Mouse (Mus musculus) T-helper 2 cell (primary cell): Measurements from ENCODE around the gene Bcl7c.

ENCODE experiments used
- in situ Hi-C: fragments of 300-600 bp; cut with MboI, MseI; formaldehyde crosslinking; loops from one replicate; pipeline ENCODE4 v1.15.1; 2025; ENCODE audit warnings: high pct_unique_total_duplicates

Gene Bcl7c

DNA sequence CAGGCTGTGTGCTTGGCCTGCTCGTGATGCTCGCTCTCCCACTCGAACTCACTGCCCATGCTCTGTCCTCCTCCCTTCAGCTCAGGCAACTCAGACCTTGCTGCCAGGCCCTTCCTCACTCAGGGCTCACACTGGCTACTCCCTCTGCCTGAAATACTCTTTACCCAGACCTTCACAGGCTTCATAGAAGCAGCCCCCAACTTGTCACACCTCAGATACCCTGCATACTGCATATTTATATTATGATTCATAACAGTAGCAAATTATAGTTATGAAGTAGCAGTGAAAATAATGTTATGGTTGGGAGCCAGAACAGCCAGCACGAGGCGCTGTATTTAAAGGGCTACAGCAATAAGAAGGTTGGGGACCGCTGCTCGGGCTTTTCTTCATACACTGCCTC is 19.8 kb downstream of the Bcl7c start:
- in situ Hi-C loops, result no loop called here

DNA sequence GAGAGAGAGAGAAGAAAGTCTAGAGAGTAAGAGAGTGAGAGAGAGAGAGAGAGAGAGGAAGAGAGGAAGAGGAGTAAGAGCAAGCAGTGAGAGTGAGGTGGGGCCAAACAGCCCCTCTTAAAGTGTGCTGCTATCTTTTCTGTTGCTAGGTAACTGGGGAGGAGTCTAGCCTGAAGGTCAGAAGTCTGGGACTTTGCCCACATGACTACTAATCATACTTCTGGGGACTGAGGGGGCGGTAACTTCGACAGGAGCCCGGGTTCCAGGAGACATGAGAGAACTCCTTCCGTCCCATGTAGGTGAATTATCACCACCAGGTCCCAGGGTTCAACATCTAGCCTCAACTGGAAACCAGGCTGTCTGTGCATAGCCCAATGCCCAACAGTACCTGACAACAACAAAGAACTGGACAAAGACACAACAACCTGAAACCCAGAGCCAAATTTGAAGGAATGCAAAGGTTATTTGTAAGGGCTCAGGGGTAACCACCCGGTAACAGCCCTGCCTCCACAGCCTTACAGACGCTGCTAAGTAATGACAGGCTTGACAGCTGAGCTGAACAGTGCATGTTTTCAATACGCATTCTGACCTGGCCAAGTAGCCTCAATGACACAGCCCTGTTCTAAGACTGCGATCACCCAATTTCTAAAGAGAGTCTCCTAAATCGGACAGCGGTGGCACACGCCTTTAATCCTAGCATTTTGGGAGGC is 21.8 kb downstream of the Bcl7c start:
- in situ Hi-C loops, result no loop called here

DNA sequence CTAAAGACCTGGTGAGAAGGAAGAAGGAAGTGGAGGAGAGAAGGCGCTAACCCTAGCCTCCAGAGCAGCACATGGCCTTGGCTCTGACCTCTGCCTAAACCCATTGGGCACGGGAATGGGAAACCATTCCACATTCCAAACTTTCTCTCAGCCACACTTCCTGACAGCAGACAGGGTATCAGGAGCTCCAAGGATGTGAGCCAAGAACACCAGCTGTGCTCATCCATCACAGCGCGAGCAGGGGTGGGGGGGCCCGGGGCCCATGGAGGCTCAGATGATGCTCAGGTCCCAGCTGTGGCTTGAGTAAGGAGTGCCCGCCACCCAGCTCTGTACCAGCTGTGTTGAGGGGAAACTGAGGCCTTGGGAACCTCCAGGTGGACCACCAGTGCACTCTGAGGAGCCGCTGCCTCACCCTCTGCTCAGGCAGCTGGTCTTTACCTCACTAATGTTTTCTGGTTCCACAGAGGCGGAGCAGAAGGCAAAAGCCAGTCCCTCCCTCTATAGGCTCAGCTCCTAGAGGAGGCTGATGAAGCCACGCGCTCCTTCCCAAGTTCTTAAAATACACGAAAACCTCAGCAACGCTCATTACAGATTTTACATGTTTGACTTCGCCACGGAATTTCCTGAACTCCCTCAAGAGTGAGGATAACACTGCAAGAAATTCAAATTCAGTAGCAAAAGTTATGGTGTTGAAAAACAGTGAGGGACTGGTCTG is 23.3 kb downstream of the Bcl7c start:
- in situ Hi-C loops, result no loop called here

DNA sequence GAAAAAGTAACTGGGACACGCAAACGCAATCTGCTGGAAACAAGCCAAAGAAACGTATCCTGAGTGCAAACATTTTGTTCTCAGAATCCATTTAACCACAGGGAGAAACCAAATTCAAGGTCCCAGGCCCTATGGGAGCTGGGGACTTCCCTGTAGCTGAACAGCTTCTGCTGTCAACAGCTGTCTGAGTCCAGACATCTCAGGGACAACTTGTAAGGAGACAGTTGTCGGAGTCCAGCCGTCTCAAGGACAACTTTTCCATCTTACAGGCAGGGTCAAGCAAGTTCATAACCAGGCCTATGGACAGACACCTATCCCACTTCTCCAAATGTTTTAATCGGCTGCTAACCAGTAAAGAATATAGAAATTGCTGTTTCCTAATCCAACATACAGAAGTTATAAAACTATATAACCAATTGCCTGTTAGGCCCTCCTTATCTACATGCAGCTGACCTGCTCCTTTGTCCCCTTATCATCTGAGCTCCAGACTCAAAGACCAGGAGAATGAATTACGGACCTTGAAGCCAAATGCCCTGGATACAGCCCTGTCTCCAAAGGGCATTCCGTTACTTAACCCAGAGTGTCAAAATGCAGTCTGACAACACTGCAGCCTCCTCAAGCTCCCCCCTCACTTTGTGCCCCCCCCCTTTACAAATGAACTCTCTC is 26.7 kb downstream of the Bcl7c start:
- in situ Hi-C loops, result no loop called here

DNA sequence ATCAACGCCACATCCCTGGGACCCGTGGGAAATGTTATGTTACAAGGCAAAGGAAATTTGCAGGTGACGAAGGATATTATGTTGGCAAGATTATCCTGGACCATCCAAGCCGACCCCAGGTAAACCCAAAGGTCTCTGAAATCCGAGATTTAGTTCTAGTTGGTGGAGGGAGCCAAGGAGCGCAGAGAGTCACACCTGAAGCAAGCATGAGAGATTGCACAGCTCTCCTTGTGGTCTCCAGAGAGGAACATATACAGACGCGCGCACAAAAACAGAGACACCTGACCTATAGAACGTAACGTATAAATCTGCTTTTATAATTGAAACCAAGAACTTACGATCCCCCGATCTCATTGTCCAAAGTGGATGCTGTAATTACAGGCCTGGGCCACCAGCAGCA is 28.2 kb downstream of the Bcl7c start:
- in situ Hi-C loops, result no loop called here

DNA sequence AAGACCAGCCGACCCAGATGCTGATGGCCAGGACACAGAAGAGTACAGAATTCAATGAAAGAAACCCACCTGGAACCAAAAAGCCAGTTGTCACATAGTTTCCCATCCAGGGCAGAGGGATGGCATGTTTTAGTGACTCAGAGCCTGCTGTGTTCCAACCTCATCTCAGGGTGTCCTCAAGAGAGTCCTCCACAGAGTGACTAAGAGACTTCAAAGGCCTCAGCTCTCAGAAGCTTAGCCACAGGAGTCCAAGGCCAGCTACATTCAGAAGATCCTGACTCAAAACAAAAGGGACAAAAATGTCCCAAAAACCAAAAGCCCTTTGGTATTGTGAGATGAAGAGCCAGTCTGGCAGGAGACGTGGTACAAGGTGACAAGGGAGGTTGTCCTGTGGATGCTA is 29.9 kb downstream of the Bcl7c start:
- in situ Hi-C loops, result no loop called here

DNA sequence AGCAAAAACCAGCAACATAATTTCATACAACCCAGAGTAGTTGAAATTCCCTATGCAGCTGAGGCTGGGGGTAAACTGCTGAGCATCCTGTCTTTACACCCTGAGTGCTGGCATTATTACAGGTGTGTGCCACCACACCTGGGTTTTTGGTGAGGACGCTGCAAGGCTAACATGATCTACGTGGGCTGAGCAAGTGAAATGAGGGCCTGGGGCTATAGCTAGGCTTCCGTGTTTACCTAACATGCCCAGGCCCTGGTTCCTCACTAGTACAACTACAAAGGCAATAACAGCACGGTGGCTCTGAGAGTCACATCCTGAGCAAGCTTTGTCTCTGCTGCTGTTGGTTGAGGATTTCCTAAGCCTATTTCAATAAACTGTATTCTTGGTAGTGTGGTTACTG is 31.1 kb downstream of the Bcl7c start:
- in situ Hi-C loops, result no loop called here

DNA sequence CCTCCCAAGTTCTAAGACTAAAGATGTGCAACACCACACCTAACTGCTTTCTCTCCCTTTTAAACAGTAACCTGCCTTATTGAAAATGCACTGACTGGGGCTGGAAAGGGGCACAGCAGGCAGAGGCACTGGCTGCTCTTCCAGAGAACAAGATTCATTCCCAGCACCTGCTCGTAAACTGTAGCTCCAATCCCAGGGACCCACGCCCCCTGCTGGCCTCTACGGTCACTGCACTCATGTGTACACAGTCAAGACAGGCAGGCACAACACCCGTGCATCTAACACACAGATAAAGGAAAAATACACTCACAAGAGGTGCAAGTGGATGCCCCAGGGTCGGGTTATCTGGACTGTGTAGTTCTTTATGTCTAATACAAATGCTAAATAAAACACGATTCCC is 31.7 kb downstream of the Bcl7c start:
- in situ Hi-C loops, result no loop called here

DNA sequence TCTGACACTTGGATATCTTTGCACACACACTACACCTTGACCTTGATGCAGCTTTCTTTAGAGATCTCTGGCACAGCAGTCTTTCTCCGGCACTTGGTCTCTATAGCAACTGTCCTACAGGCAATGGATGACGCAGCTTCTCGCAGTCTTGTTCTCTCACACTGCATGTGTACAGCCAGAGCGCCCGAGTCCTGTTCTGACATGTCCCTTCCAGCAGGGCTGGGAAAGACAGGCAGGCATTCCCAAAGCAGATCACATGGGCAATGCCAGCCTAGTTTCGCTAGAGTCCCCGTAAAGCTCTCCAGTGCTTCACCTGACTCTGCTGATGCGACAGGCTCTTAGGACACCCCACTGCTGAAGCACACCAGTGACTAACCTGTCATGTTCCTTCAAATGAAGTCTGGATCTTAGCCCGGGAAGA is 33.3 kb downstream of the Bcl7c start:
- in situ Hi-C loops, result no loop called here

DNA sequence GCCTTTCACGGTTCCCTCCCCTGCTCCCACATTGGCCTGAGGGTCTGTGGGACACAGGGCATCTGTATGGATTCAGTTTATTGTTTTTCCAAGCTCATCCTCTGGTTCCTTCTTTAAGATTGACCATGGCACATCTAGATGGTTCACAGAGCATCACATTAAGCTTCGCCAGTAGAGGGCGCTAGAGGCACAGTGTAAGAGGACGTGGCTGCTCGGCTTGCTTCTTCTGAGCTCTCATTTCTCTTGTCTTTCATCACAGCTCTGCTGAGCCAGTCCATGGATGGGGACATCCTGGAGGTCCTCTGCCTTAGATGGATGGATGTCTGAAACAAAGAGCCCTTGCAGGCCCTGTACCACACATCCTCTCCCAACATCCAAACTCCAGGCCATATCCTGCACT is 33.8 kb downstream of the Bcl7c start:
- in situ Hi-C loops, result no loop called here

DNA sequence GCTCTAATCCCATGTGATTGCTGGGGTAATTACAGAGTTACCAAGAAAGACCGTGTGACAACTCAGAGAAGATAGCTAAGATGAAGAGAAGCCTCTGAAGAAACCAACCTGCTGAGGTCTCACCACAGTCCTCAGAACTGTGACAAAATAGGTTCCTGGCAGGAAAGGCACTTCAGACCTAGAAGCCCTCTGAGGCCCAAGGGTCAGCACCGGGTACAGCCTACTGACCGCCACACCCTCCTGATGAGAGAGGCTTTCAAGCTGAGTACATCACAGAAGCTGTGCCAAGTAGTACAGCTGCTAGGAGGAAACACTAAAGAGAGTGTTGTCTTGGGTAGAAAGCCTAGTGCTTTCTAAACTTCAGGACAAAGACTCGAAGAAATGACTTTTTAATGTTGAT is 36.0 kb downstream of the Bcl7c start:
- in situ Hi-C loops, result no loop called here

DNA sequence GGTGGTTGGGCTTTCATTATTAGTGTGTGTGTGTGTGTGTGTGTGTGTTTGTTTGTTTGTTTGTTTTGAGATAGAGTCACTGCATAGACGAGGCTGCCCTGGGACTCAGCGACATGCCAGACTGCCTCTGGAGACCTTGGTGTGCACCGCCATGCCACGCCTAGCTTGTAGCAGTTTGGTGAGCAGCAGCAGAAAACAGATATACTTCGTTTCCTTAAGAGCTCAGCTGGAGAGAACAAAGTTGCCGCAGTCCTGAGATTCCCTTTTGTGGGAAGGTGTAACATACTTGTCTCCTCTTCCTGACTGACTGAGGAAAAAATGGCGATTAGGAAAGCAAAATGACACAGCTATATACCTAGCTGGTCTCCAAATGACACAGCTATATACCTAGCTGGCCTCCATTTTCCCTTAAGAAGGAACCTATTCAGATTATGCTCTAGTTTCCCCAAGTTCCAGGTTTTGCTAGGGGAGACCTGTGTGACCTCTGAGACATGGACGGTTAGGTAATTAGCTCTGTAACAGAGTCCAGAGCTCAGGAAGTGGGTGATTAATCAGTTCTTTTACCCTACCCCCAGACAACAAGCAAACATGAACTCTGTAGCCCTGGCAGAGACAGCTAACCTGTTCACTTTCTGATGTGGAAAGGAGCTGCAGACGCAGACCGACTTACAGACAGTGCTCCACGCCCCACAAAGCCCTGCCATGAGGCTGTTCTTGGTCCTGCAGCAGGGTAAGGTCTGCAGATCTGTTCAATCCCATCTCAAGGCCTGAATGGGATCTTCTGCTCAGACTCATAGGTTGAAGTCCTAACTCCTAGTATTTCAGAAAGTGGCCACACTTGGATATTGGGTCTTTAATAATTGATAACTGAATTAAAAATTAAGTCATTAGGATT is 36.6 kb downstream of the Bcl7c start:
- in situ Hi-C loops, result no loop called here

DNA sequence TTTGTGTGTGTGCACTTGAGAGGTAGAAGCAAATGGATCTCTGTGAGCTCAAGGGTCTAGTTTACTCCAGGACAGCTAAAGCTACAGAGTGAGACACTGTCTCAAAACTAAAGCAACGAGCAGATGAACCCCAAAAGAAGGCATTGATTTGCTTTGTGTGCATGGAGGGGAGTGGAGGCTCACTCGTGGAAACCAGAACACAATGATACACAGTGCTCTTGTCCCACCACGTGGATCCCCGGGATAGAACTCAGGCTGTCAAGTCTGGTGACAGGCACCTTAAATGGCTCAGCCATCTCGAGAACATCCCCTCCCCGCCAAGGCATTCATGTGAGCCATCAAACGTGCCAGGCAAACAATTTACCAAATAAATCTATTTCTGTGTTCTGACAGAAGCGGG is 41.6 kb downstream of the Bcl7c start:
- in situ Hi-C loops, result loop anchor here (10.0 kb wide), 1 partner anchor 88 kb away; no protein-coding TSS in a partner anchor

DNA sequence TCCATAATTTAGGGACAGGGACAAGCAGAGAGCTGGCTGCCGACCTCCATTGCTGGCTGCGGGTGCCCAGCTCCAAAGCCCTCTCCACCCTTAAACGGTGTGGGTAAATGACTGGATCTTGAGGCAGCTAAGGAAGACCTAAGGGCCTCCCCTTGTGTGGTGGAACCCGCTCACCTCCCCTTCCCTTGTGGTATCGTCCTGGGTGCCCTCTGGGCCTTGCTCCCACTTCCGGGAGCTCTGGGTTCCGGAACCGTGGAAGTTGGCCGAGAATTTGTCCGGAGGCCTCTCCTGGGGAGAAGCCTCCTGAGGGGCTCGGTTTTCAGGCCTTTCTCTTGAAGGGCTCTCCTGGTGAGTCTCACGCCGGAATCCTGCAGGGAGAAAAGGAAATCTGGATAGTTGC is 42.1 kb downstream of the Bcl7c start:
- in situ Hi-C loops, result loop anchor here (10.0 kb wide), 1 partner anchor 88 kb away; no protein-coding TSS in a partner anchor

DNA sequence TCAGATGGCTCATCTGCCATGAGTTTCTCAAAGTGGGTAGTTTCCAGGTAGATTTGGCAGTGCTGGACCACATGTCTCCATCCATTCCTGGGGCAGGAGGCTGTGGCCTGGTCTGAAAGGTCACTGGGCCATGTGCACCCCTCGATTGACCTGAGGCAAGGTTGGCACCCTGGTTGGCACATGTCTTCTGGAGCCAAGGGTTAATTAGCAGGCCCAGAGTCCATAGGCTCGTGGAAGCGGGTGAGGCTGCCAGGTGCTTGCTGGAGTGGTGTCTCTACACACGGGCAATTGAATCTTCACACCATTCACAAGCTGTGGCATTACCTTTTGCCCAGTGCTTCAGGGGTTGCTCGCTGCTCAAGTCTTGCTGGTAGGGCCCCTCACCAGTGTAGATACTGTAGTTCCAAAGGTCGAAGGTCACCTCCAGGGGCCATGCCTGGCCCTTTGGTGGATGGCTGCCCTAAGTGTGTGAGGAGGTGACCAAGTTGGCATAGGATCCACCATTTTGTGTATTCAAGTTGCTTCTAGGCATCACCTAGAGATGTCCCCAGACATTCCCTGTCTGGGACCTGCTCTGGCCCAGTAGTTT is 42.6 kb downstream of the Bcl7c start:
- in situ Hi-C loops, result loop anchor here (10.0 kb wide), 1 partner anchor 89 kb away; no protein-coding TSS in a partner anchor

DNA sequence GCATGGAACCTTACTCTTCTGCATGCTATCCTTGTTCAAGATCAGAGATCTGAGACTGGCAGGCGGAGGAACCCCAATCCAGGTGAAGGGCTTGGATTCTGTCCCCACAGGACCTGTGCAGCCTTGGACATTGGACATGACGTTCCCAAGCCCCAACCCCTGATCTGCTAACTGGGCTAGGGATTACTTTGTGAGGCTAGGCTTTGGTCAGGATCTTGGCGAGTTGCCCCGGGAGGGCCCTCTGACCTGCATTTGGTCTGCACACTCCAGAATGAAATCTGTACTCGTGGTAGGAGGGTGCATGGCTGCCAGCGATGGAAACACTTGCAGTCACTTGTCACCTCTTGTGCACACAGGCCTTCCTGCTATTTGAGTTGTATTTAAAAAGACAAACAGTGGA is 45.8 kb downstream of the Bcl7c start:
- in situ Hi-C loops, result loop anchor here (10.0 kb wide), 1 partner anchor 92 kb away; no protein-coding TSS in a partner anchor

DNA sequence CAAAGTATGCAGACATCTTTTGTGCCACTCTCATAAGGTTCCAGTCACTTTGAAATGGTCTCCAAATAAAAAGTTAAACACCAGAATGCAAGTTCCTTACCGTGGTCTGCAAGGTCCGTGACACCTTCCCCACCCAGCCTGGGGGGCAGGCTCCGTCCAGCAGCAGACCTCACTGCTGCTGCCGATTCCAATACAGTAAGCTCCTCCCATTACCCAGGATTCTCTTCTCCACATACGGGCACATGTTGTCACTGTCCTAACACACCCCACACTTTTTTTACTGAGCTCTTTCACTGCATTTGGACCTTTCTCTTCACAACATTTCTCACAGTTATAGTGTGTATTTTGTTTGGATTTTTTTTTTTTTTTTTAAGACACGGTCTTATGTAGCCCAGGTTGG is 46.9 kb downstream of the Bcl7c start:
- in situ Hi-C loops, result loop anchor here (10.0 kb wide), 1 partner anchor 93 kb away; no protein-coding TSS in a partner anchor

DNA sequence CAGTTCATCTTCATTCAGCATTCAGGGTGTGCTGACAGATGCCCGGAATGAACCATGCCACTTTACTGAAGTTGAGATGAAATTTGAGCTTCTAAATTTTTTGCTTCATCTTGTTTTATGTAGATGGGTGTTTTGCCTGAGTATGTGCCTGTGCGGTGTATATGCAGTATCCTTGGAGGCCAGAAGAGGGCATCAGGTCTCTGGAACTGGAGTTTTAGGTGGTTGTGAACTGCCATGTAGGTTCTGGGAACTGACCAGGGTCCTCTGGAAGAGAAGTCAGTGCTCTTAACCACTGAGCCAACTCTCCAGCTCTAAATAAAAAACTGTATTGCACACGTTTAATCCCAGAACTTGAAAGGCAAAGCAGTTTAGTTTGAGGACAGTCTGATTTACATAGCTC is 47.9 kb downstream of the Bcl7c start:
- in situ Hi-C loops, result loop anchor here (10.0 kb wide), 1 partner anchor 94 kb away; no protein-coding TSS in a partner anchor

DNA sequence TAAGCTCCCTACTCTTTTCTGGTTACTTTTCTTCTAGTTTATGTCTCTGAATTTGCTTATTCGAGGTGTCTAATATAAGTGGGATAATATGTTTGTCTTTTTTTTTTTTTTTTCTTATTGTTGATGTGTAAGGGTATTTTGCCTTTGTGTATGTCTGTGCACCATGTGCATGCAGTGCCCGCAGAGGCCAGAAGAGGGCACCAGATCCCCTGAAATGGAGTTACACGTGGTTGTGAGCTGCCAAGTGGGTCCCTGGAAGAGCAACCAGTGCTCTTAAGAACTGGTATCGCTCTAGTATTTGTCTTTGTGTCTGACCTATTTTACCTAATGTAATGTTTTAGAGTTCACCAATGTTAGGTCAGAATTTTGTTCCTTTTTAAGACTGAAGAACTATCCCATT is 51.8 kb downstream of the Bcl7c start:
- in situ Hi-C loops, result no loop called here

DNA sequence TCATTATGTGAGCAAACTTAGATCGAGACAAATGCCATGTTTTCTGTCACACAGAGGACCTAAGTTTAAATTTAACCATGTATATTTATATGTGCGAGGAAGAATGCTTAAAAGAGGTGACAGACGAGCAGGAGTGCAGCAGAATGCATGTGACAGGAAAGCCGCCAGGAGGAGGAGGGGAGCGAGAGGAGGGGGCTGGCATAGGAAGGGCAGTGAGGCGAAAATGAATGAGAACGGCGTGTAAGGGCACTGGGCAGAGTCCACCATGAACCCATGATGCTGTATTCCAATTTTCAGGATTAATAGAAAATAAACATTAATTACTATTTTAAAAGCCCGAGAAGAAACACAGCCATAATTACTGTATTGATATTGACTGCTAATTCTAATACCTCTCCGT is 54.4 kb downstream of the Bcl7c start:
- in situ Hi-C loops, result no loop called here

DNA sequence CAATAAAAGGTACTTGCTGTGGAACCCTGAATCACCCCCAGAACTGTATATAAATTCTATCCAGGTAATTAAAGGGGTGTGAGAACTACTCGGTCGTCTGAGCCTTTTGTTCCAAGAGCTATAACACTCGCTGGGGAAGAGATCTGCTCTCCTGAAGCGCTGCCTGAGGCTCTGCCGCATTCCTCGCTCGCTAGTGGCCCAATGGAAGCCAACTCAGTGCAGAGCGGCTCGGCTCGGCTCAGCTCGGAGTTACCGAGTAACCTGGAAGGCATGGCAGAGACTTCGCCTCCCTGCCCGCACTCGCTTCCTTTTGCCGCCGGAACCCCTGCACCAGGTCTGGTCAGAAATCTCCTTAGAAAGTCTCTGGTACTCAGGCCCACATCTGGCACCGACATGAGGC is 56.7 kb downstream of the Bcl7c start:
- in situ Hi-C loops, result no loop called here
